Mouse (Mus musculus) monocyte, adult 2 months (primary cell): ENCODE results near the gene Gkn2.

Source experiments
- DNase-seq, 2 experiments: peaks; one replicate each; pipeline ENCODE4 v3.0.0; 2022; ENCODE audit warnings: low spot score in 2 of 2, low read depth in 1 of 2

Gkn2 gene

GRCm38 (mm10) chr6:87399137-87399536 lies 26.0 kb downstream of the Gkn2 start:
- DNase-seq: peak in 1 of 2 experiments; percentile 38

DNA sequence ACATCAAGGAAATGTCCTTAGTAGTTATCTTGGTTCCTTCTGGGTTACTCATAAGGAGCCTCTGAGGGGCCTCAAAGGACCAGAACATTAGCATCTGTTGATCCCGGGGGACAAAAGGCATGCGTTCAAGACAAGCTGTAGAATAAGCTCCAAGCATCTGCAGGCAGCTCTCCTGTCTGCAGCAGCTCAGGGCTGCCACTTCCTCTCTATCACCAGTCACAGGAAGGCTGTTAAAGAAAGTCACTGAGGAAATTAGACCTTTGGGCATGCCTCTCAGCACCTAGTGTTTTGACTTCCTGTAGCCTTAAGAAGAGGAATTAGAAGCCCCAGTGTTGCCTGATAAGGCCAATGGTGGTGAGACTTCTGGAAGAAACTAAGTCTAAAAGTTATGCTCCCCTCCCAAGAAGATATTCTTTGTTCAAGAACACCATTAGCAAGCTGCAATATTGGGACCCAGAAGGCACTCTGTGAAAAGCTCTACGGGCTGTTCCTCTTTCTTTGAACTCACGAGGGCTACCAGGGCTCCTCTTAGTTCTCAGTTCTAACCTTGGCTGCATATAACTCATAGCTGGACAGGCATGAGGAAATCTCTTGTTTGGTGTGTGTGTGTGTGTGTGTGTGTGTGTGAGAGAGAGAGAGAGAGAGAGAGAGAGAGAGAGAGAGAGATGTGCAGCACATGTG lies 26.9 kb downstream of the Gkn2 start:
- peak in 1 of 2 experiments; percentile 2 for DNase-seq

DNA sequence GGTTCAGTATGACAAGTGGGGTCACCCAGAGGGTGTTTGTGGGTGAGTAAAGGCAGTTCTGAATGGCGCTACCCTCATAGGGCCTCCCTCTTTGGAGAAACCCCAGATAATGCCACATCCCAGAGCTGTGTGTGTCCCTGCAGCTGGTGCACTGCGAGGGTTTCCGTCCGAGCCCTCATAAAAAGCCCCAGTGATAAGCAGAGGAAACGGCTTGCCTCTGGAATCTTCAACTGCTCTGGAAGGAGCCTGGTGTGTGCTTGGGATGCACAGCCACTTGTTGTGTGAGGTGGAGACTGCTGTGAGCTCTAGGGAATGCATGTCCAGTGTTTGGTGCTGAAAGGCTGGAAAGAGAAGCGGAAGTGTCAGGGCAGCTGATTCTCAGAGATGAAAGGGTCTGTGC lies 28.3 kb downstream of the Gkn2 start:
- no peak for DNase-seq

DNA sequence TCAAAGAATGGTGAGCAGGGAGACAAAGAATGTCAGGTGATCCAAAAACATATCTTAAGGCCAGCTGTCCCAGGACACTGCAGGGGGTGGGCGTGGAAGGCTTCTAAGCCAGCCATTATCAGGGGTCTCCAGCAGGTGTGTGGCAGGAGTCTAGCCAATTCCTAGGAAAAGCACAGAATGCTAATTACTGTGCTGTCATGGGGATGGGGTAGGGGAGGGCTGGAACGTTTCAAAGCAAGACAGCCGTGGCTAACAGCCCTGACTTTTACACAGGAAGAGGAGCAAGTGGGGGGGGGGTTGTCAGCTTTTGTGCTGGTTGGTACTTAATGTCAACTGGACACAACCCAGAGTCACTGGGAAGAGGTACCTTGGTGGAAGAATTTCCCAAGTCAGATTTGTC lies 38.9 kb downstream of the Gkn2 start:
- DNase-seq: no peak

GRCm38 (mm10) chr6:87422304-87422703 lies 49.1 kb downstream of the Gkn2 start:
- DNase-seq: no peak

DNA sequence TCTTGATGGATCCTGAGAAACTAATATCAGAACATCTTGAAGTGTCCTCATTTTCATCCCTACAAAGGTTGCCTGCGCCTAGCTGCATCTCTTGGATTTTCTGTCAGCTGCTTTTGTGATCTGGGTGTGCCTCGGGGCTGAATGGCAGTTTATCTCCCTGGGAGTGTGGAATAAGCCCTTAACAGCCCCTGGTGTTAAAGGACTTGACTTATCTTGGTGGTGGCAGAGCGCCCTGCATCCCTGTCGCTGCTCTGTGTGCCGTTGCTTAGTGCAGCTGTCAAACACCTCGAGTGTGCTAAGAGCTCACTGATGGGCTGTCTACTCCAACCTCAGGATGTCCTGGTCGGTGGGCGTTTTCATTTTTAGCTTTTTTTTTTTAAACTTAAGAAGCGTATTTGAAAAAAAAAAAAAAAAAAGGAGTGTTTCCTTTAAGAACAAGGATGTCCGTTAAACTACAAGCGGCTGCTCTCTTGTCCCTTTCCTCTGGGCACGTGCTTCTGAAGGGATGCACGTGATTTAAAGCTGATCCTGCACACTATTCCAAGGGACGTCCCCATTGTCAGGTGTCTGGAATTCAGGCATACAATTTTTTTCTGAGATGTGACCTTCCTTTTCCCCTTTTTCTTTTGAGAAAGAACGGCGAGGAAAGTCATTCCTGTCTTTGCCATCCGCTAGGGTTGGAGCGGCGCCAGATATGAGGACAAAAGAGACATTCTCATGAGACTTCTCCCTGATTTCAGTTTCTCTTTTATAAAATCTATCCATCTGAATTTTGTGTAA lies 51.1 kb downstream of the Gkn2 start:
- DNase-seq: no peak

DNA sequence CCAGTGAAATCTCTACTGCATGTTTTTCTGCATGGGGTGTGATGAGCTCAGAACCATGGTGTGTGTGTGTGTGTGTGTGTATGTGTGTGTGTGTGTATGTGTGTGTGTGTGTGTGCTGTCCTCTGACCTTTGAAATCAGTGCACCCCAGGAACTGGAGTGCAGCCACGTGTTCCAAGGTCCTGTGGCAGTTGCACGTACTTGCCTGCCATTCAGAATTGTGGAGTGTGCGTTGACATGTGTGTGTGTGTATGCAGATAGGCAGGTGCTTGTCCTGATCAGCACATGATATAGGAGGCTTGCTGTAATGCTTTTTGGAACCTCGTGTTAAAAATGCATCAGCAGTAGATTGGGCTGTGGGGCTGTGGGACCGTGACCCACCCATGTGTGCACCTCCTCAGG lies 53.8 kb downstream of the Gkn2 start:
- no peak for DNase-seq

GRCm38 (mm10) chr6:87427616-87428015 lies 54.5 kb downstream of the Gkn2 start:
- no peak for DNase-seq

DNA sequence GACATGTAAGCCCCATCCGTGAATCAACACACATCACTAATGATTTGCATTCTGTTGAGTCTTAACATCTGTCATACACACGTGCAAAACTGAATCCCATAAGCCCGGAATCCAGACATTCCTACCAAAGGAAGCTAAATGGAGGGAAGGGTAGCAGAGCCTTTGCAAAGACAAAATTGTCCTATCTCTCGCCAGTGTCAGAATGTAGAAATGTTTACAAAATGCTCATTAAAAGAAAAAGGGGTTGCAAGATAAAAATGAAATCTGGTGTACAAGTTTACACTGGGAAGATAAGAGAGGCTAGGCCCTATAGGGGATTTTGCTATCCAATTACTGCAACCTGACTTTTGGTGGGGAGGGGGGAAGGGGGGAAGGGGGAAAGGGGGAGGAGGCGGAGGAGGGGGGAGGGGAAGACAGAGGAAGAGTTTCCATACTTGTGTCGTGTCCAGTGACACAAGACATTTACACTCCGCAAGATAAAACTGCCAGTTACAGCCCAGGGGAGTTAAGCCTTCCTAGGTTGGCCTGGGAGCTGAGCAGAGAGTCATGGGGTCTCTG lies 55.4 kb downstream of the Gkn2 start, which contains the start of gene Bmp10:
Gene Bmp10, plus strand, starts transcription at position 508 of the 558 bp plus-strand sequence.
- DNase-seq: no peak
